Mouse (Mus musculus) frontal cortex, postnatal 14 days (tissue): ENCODE measurements around the gene Ankrd11.
"Not testable (repeated sequence)": the region's sequence is repeated elsewhere in the genome, so short reads cannot be mapped to it uniquely, and the experiment has no call there.

ENCODE experiments used
- DNase-seq, 2 experiments: peaks; one replicate each; pipeline ENCODE4 v3.0.0; 2022; ENCODE audit warnings: low spot score in 2 of 2

The Ankrd11 gene

DNA sequence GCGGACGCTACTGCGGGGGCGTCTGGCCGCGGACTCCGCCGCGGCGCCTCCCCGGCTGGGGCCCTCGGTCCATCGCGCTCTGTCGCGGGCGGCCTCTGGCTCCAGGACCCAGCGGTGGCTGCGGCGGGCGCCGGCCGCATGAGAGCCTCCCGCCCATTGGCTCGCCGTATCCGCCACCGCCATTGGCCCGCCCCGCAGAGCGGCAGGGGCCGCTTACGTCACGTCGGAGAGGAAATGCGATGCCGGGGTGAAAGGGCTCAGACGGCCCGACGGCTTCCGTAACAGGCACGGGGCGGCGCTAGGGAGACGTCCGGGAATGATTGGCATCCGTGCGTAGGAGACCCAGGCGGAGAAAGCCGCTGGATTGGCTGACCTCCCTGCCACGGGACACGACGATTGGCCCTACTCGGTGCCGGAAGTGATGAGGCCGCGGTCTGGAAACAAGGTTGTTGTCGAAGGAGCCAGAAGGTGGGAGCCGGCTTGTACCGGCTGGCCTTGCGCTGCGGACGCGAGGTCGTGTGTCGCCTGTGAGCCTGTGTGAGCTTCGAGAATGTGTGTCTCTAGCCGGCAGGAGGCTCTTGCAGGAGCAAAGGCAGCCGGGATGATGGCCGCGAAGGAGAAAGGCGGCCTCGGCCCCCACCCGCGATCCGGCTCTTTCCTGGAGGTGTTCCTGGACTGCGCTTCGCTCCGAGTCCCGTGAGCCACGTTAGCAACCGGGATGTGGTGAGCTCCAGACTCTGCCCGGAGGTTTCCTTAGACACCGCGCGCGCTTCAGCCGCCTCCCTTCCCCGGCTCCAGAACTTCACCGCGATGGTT lies at the start of gene Ankrd11:
Gene Ankrd11 (minus strand): TSS at position 120 of the 816 bp plus-strand sequence.
- DNase-seq: peak; percentile 100

DNA sequence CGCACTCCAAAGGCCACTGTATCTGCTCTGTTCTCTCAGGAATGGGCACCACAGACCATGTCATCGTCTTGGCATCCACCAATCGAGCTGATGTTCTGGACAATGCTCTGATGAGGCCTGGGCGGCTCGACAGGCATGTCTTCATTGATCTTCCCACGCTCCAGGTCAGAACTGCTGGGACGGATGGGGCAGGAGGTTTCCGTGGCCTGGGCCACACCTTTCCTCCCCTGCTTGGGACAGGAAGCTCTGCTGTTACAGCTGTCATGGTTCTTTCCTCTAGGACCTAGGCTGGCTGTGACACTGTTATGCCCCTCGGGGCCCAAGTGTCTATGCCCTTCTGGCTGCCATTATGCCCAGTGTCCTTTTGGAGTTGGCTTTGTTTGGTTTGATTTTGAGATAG lies 45.2 kb upstream of the Ankrd11 start:
- DNase-seq: no peak

- peak in 1 of 2 experiments; percentile 58 for DNase-seq
Observed at GRCm38 (mm10) chr8:123083610-123084009, 41.5 kb upstream of the Ankrd11 start.

DNA sequence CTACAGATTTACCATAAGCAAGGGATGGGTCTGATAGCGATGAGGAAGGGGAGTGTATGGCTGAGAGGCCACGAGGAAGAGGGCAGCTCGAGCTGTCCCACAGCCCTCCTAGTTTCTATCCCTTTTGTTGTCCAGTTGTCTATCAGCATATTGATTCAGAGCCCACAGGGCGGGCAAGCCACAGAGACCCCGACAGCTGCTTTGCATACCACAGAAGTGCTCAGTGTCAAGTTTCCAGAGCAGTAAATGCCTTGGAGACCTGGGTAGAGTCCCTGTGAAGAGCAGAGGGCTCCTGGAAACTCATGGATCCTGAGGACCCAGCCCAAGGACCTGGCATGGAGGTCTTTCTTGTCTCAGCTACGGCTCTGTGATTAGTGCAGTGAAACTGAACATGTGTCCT lies 40.9 kb upstream of the Ankrd11 start:
- no peak for DNase-seq

- no peak for DNase-seq
Observed at GRCm38 (mm10) chr8:123077213-123077612, 35.1 kb upstream of the Ankrd11 start.

GRCm38 (mm10) chr8:123071176-123071575 lies 29.1 kb upstream of the Ankrd11 start:
- no peak for DNase-seq

GRCm38 (mm10) chr8:123066101-123066683 lies 24.1 kb upstream of the Ankrd11 start:
- DNase-seq: no peak

- DNase-seq: peak; percentile 87 to 94
Observed at GRCm38 (mm10) chr8:123065214-123066100, 23.4 kb upstream of the Ankrd11 start.

DNA sequence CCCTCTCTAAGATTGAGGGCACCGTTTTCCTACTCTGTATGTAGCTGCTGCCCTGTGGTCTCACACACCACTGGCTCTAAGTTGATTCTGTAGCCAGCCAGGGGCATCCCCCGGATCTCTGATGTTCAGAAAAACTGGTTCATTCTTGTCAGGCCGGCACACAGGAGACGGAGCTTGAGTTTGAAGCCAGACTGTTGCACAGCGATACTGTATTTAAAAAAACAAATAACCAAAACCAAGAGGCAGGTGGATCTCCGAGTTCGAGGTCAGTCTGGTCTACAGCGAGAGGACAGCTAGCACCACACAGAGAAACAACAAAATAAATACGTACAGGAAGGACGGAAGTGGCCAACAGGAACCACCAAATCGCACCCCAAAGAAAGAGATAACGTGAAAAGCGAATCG lies 22.7 kb upstream of the Ankrd11 start:
- DNase-seq: no peak

- no peak for DNase-seq
Observed at GRCm38 (mm10) chr8:123064072-123064471, 22.0 kb upstream of the Ankrd11 start.

- DNase-seq: no peak
Observed at GRCm38 (mm10) chr8:123062721-123063120, 20.6 kb upstream of the Ankrd11 start, which contains the start of gene Spg7. TSS of gene Spg7 (plus strand) at chr8:123062942.

- no peak for DNase-seq
Observed at GRCm38 (mm10) chr8:123051458-123051857, 9.4 kb upstream of the Ankrd11 start.

- no peak for DNase-seq
Observed at GRCm38 (mm10) chr8:123048402-123048801, 6.3 kb upstream of the Ankrd11 start.

GRCm38 (mm10) chr8:123047827-123048226 lies 5.8 kb upstream of the Ankrd11 start:
- no peak for DNase-seq

GRCm38 (mm10) chr8:123046706-123047105 lies 4.6 kb upstream of the Ankrd11 start:
- DNase-seq: no peak

DNA sequence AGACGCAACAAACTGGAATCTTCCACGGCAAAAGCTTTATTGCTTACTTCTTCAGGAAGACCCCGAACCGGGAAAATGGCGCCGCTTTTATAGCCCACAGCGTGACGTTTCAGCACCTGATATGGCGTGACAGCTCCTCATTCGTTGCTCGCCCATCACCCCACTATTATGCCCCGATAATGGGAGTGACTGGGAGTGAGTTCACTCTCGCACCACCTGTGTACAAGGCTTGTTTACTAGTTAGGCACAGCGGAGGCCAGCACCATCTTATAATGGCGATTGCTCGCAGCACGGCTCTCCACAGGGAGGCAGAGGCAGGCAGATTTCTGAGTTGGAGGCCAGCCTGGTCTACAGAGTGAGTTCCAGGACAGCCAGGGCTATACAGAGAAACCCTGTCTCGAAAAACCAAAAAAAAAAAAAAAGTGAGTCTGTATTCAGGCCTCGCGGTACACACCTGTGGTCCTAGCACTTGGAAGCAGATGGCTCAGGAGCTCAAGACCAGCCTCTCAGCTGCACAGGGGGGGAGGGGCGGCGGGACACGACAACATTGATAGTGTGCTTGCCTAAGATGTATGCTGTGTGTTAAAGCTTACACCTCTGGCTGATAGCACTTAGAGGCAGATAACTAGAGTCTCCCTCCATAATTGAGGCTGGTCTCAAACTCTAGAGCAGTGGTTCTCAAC lies 2.8 kb upstream of the Ankrd11 start:
- DNase-seq: not testable (repeated sequence)

DNA sequence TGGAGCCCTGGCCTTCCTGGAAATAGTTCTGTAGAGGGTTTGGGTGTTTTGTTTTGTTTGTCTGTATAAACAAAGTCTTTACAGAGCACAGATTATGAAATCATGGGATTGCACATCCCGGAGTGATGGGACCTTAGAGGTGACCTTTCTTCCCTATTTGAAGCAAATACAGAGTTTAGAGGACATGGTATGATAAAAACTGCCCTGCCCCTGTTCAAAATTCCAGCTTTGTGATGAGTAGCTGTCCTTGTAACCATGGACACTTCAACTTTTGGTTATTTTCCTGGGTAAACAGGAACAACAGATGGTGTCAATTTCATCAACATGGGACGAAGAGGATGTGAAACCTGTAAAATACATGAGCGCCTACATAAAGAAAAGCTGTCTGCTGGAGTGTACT lies 1.9 kb upstream of the Ankrd11 start:
- DNase-seq: no peak

DNA sequence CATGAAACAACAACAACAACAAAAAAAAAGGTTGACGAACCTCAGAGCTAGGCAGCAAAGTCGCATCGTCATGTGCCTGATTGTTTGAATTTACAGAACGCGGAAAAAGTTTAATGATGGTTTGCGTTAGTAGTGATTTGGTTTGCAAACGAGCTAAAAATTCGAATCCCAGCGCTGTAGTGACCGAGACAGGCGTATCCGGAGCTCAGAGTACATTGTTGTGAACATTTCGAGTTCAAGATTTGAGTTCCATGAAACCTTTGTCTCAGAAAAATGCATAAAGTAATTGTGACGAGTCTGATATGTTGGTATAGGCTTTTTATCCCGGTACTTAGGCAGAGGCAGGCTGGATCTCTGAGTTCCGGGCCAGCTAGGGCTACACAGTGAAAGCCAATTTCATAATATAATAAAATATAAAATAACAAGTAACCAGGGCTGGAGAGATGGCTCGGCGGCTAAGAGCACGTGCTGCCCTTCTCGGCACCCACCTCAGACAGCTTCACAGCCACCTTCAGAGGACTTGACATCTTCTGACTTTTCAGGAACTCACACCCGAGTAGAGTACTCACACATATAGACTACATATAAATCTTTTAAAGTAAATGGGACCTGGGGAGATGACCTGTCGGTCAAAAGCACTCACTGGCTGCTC lies 1.0 kb upstream of the Ankrd11 start:
- no peak for DNase-seq

- no peak for DNase-seq
Observed at GRCm38 (mm10) chr8:123041774-123042105, 337 bp downstream of the Ankrd11 start.

DNA sequence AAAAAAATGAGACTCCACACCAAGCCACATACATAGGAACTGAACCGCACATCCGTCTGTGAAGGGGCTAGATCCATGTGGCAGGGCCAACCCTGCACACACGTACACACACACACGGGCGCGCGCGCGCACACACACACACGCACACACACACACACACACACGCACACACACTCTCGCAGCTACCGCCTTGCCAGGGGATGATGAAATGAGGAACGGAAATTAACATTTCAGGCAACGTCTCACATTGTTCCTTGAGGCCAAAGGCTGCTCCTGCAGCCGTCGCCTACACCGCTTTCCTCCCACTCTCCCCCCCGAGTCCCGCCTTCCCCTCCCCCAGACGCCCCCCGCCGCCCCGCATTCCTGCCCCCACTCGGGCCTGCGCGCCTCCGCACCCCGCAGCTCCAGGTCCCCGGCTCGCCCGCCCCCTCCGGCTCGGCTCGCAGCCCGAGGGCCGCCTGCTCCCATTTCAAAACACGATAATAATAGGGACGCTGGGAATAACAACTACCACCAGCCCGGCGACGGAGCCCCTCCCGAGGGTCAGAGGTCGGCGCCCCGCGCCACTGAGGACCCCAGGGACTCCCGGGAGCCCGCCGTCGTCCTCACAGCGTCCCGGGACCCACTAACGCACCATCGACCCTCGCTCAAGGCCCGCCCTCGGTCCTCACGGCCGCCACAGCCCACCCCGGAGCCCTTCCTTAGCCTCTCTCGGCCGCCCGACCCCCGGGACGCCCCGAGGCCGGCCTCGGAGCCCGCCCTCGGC lies 886 bp downstream of the Ankrd11 start:
- DNase-seq: peak; percentile 37 to 42
